In the genomic region with DNA sequence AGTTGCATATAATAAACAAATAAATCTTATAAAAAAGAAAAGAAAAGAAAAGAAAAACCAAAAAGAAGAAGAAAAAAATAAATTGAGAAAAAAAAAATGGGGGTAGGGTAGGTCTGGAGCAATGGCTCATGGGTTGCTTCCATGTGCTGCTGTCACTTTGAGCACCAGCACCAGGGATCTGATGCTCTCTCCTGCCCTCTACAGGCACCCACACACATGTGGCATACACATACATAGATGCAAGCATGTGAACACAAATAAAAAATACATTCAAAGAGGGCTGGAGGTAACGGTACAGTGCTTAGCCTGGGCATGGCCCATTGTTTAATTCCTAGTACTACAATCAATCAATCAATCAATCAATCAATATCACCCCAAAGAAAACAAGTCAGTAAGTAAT, we compare ENCODE assay signal across 10 mouse cellular contexts.
DNase-seq lines count a peak whose midpoint lies in the region; ATAC-seq and TF ChIP-seq lines count a peak whose summit lies in the region.
"Had no signal": no experiment of that assay in that cellular context is flagged by ENCODE, and none has a peak within 500 bp of the region (broad histone marks: within the 10 kb centered on the region; RNA-seq: fewer than 3 reads in every experiment).

No protein-coding gene starts in this region.

- no peaks in the 10 kb centered on the region for H3K79me2 ChIP-seq in liver, adult 2 months (ENCODE audit: control insufficient read depth, insufficient read depth, low read length)

- no peak for TF ChIP-seq POLR2A in spleen, adult 2 months (IDR thresholded peaks at IDR 0.05; ENCODE audit: low read depth, low read length)
- TF ChIP-seq POLR2A in liver, adult 2 months (IDR thresholded peaks at IDR 0.05; ENCODE audit: extremely low read depth, insufficient read depth, low read length): no peak

- no peak for DNase-seq in forebrain, postnatal 0 days
- DNase-seq in forebrain, embryonic 14.5 days (ENCODE audit: low spot score): no peak
- DNase-seq in spleen, adult 2 months (ENCODE audit: low read depth in 1 of 2, low spot score in 2 of 2): no peak
- DNase-seq in spleen, adult 12 weeks (ENCODE audit: low spot score): no peak
- DNase-seq in liver, adult 2 months (ENCODE audit: extremely low read depth, low read depth, low spot score): peak; percentile 18
- DNase-seq in thymus, postnatal 4 days: peak; percentile 77
- DNase-seq in kidney, adult 8-10 months: no peak
- DNase-seq: cerebellum, adult 9-10 months had no signal

- no peaks in the 10 kb centered on the region for H3K27me3 ChIP-seq in forebrain, postnatal 0 days (ENCODE audit: insufficient read depth, low read length)
- no peaks in the 10 kb centered on the region for H3K27me3 ChIP-seq in forebrain, embryonic 14.5 days (replicated peaks; ENCODE audit: control insufficient read depth, insufficient read depth, low read length)
- H3K27me3 ChIP-seq in spleen, adult 2 months (ENCODE audit: control insufficient read depth, insufficient read depth, low read length): no peaks in the 10 kb centered on the region
- no peaks in the 10 kb centered on the region for H3K27me3 ChIP-seq in liver, adult 2 months (ENCODE audit: control insufficient read depth, insufficient read depth, low read length)

- no peak overlapping the region for H3K4me2 ChIP-seq in forebrain, postnatal 0 days (ENCODE audit: low read depth)
- H3K4me2 ChIP-seq in forebrain, embryonic 14.5 days (ENCODE audit: low read length): no peak overlapping the region
- H3K4me2 ChIP-seq: hindbrain, embryonic 14.5 days had no signal

- H3K9ac ChIP-seq in forebrain, postnatal 0 days: no peak overlapping the region
- H3K9ac ChIP-seq in forebrain, embryonic 14.5 days (ENCODE audit: low read length): no peak overlapping the region
- no peak overlapping the region for H3K9ac ChIP-seq in liver, adult 2 months (ENCODE audit: low read depth, low read length)
- H3K9ac ChIP-seq: hindbrain, embryonic 14.5 days had no signal

- TF ChIP-seq CTCF in forebrain, postnatal 0 days (IDR thresholded peaks at IDR 0.05; ENCODE audit: low read depth): peak; percentile 40
- TF ChIP-seq CTCF in spleen, adult 2 months (IDR thresholded peaks at IDR 0.05; ENCODE audit: extremely low read depth, insufficient read depth, insufficient read length, insufficient replicate concordance): peak; percentile 24; the same call in 1 of the 2 replicates
- peak; percentile 67 for TF ChIP-seq CTCF in liver, adult 2 months (IDR thresholded peaks at IDR 0.05; ENCODE audit: low read depth, low read length)

- H3K27ac ChIP-seq in forebrain, postnatal 0 days (ENCODE audit: low read depth, low read length): no peak overlapping the region
- no peak overlapping the region for H3K27ac ChIP-seq in forebrain, embryonic 14.5 days (ENCODE audit: low read depth, low read length)
- no peak overlapping the region for H3K27ac ChIP-seq in spleen, adult 2 months (ENCODE audit: insufficient read depth, low read length)
- no peak overlapping the region for H3K27ac ChIP-seq in liver, adult 2 months (replicated peaks; ENCODE audit: insufficient read depth, low read depth, low read length)
- H3K27ac ChIP-seq: hindbrain, embryonic 14.5 days had no signal

- H3K4me3 ChIP-seq in forebrain, postnatal 0 days (ENCODE audit: low read depth, low read length): no peak overlapping the region
- no peak overlapping the region for H3K4me3 ChIP-seq in forebrain, embryonic 14.5 days (ENCODE audit: low read depth, low read length)
- H3K4me3 ChIP-seq in spleen, adult 2 months (ENCODE audit: extremely low read depth, insufficient read depth, insufficient read length): no peak overlapping the region
- no peak overlapping the region for H3K4me3 ChIP-seq in liver, adult 2 months (ENCODE audit: insufficient read depth, low read depth, low read length)

- no peaks in the 10 kb centered on the region for H3K4me1 ChIP-seq in forebrain, postnatal 0 days (ENCODE audit: insufficient read depth)
- H3K4me1 ChIP-seq in forebrain, embryonic 14.5 days (ENCODE audit: control insufficient read depth, insufficient read depth, low read length): no peaks in the 10 kb centered on the region
- H3K4me1 ChIP-seq in spleen, adult 2 months (ENCODE audit: control insufficient read depth, insufficient read depth, insufficient read length): no peaks in the 10 kb centered on the region; the same call in 1 of the 2 replicates
- no peaks in the 10 kb centered on the region for H3K4me1 ChIP-seq in liver, adult 2 months (ENCODE audit: control insufficient read depth, insufficient read depth, low read length)

- H3K9me3 ChIP-seq in forebrain, postnatal 0 days (ENCODE audit: low read length): no peaks in the 10 kb centered on the region
- H3K9me3 ChIP-seq in forebrain, embryonic 14.5 days (replicated peaks; ENCODE audit: control insufficient read depth, low read length): no peaks in the 10 kb centered on the region

- ATAC-seq in forebrain, postnatal 0 days: no peak
- ATAC-seq in forebrain, embryonic 14.5 days: no peak
- ATAC-seq in inflammation-experienced regulatory T-cells, adult 6 months: no peak

- H3K36me3 ChIP-seq in forebrain, postnatal 0 days (ENCODE audit: insufficient read depth): no peaks in the 10 kb centered on the region
- no peaks in the 10 kb centered on the region for H3K36me3 ChIP-seq in forebrain, embryonic 14.5 days (ENCODE audit: control insufficient read depth, insufficient read depth, low read length)
- H3K36me3 ChIP-seq in spleen, adult 2 months (ENCODE audit: control insufficient read depth, insufficient read depth, low read length): no peaks in the 10 kb centered on the region
- no peaks in the 10 kb centered on the region for H3K36me3 ChIP-seq in liver, adult 2 months (ENCODE audit: control insufficient read depth, insufficient read depth, low read length)

- 76% methylated on average over 1 of the region's 1 CpGs for WGBS in forebrain, postnatal 0 days
- 79% methylated on average over 1 of the region's 1 CpGs for whole genome bisulfite sequencing in forebrain, embryonic 14.5 days
- WGBS in spleen, adult 2 months: 91% methylated on average over 1 of the region's 1 CpGs
- 27% methylated on average over 1 of the region's 1 CpGs for WGBS in liver, adult 2 months

Comparison
In these comparisons a context has a peak if more than half of its experiments do, and no peak if none do; other contexts are left out.
1. DNase-seq: peak in liver, adult 2 months (single experiment) and thymus, postnatal 4 days (single experiment); none in forebrain, postnatal 0 days (single experiment), forebrain, embryonic 14.5 days (single experiment), spleen, adult 2 months (0 of 2), spleen, adult 12 weeks (single experiment) and kidney, adult 8-10 months (0 of 2).
2. Peak in every context shown above with its lines, with median percentiles within 50 percentile points of each other: CTCF ChIP-seq.